Mouse (Mus musculus): ENCODE results near the gene Trim34a. TPM values are rescaled to one million over a fixed set of nuclear protein-coding genes. Genes with fewer than 3 reads are reported as not detected.
"Not testable (repeated sequence)": the region's sequence is repeated elsewhere in the genome, so short reads cannot be mapped to it uniquely, and the experiment has no call there.

Trim34a gene
- 1 to 10 TPM; 1.1 to 1.2 TPM for total RNA-seq (2021)
- long read RNA-seq, partial matches to known transcripts: 0 of 1 reads
- long read RNA-seq, other reads (novel, unspliced or antisense): 0 of 1 reads

- peak; percentile 7 to 20 for DNase-seq (ENCODE audit: low spot score in 2 of 2)
These were observed at the start of gene Trim34a for GRCm38 (mm10) chr7:104244287-104245181. Gene Trim34a, plus strand, starts transcription at chr7:104244457.

- no peak for DNase-seq (ENCODE audit: low spot score in 2 of 2)
These were observed 48.4 kb upstream of the Trim34a start, which contains the start of gene Olfr649 for GRCm38 (mm10) chr7:104195885-104196284. Gene Olfr649, minus strand, starts transcription at chr7:104195985.

GRCm38 (mm10) chr7:104199822-104200221 lies 44.4 kb upstream of the Trim34a start:
- DNase-seq (ENCODE audit: low spot score in 2 of 2): peak; percentile 44 to 61

- DNase-seq (ENCODE audit: low spot score in 2 of 2): no peak
These were observed 38.1 kb upstream of the Trim34a start for GRCm38 (mm10) chr7:104206197-104206596.

GRCm38 (mm10) chr7:104216011-104216535 lies 28.2 kb upstream of the Trim34a start:
- DNase-seq (ENCODE audit: low spot score in 2 of 2): no peak

- no peak for DNase-seq (ENCODE audit: low spot score in 2 of 2)
These were observed 26.4 kb upstream of the Trim34a start for GRCm38 (mm10) chr7:104217881-104218280.

- DNase-seq (ENCODE audit: low spot score in 2 of 2): peak; percentile 18 to 46
These were observed 25.3 kb upstream of the Trim34a start, which contains the start of gene Trim6 for GRCm38 (mm10) chr7:104218701-104219569. Gene Trim6, plus strand, starts transcription at chr7:104218793.

- DNase-seq (ENCODE audit: low spot score in 2 of 2): peak; percentile 12 to 23
These were observed 13.1 kb upstream of the Trim34a start for GRCm38 (mm10) chr7:104231203-104231602.

GRCm38 (mm10) chr7:104240857-104241256 lies 3.4 kb upstream of the Trim34a start:
- DNase-seq (ENCODE audit: low spot score in 2 of 2): no peak

GRCm38 (mm10) chr7:104243616-104244015 lies 641 bp upstream of the Trim34a start:
- no peak for DNase-seq (ENCODE audit: low spot score in 2 of 2)

GRCm38 (mm10) chr7:104260380-104260779 lies 16.1 kb downstream of the Trim34a start:
- not testable (repeated sequence) for DNase-seq (ENCODE audit: low spot score in 2 of 2)

- DNase-seq (ENCODE audit: low spot score in 2 of 2): not testable (repeated sequence)
These were observed 21.1 kb downstream of the Trim34a start for GRCm38 (mm10) chr7:104265335-104265734.

- not testable (repeated sequence) for DNase-seq (ENCODE audit: low spot score in 2 of 2)
These were observed 35.1 kb downstream of the Trim34a start for GRCm38 (mm10) chr7:104279361-104279760.

GRCm38 (mm10) chr7:104287576-104288443 lies 43.6 kb downstream of the Trim34a start, which contains the start of gene Trim5:
Gene Trim5, minus strand, starts transcription at chr7:104288094.
- DNase-seq (ENCODE audit: low spot score in 2 of 2): not testable (repeated sequence)

GRCm38 (mm10) chr7:104290641-104291040 lies 46.4 kb downstream of the Trim34a start:
- DNase-seq (ENCODE audit: low spot score in 2 of 2): no peak

- no peak for DNase-seq (ENCODE audit: low spot score in 2 of 2)
These were observed 47.6 kb downstream of the Trim34a start for GRCm38 (mm10) chr7:104291638-104292400.

Measured in layer of hippocampus, postnatal 10 days (tissue).